9 mouse cellular contexts compared by ENCODE assay signal in the genomic region with DNA sequence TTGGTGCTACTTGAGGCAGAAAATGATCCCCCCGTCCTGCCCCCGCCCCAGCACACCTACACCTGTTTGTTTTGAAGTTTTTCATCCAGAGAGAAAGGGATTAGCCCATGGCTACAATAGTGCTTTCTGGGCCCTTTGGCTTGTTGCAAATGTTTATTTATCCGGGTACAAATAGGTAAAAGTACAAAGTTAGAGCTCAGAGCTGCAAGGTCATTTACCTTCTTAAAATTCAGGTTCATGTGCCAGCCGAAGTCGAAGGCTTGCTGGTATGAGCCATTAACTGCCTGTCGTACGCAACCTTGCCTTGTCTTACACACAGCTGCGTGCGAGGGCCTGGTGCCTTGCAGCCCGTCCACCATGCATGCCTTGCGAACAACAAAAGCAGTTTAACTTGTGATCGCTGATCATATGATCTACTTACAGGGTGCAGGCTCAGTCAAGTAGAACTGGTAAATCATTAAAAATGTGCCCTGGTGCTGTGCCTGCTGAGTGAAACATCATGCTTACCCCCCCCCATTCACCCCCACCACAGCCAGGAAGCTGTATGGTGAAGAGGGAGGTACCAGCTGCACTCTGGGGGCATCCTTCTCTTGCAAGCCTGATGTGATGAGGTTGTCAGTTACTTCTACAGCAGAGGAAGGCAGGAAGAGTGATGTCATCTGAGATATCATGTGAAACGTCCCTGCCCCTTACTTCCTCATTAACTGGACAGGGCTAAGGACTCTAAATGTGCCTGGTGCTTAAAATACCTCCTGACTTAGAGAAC.
DNase-seq lines count a peak whose midpoint lies in the region; ATAC-seq and TF ChIP-seq lines count a peak whose summit lies in the region.
"Had no signal": no experiment of that assay in that cellular context is flagged by ENCODE, and none has a peak within 500 bp of the region (broad histone marks: within the 10 kb centered on the region; RNA-seq: fewer than 3 reads in every experiment).

No protein-coding gene starts in this region.

- H3K4me1 ChIP-seq in lung, embryonic 14.5 days (ENCODE audit: insufficient read depth), result 0 out of 2 replicates have a peak, but pooled peaks cover 2% of the 10 kb centered on the region
- no peaks in the 10 kb centered on the region for H3K4me1 ChIP-seq in intestine, embryonic 16.5 days (ENCODE audit: control insufficient read depth, insufficient read depth, low read length)
- 0 out of 2 replicates have a peak, but pooled peaks cover 7% of the 10 kb centered on the region for H3K4me1 ChIP-seq in limb, embryonic 13.5 days

- H3K36me3 ChIP-seq in lung, embryonic 14.5 days (ENCODE audit: insufficient read depth), result no peaks in the 10 kb centered on the region
- H3K36me3 ChIP-seq in intestine, embryonic 16.5 days (ENCODE audit: control insufficient read depth, insufficient read depth, low read length), result no peaks in the 10 kb centered on the region
- H3K36me3 ChIP-seq in limb, embryonic 13.5 days, result no peaks in the 10 kb centered on the region
- H3K36me3 ChIP-seq: lung, embryonic 15.5 days had no signal

- ATAC-seq in lung, embryonic 14.5 days (ENCODE audit: insufficient read depth), result 0 out of 2 replicates have a peak, but pooled peaks have one; percentile 8
- ATAC-seq in intestine, embryonic 16.5 days, result peak; percentile 56
- ATAC-seq in limb, embryonic 13.5 days (ENCODE audit: low FRiP score, low read depth), result 0 out of 2 replicates have a peak, but pooled peaks have one; percentile 44

- 66% methylated on average over 13 of the region's 13 CpGs for WGBS in lung, embryonic 14.5 days
- WGBS in intestine, embryonic 16.5 days, result 68% methylated on average over 13 of the region's 13 CpGs
- 69% methylated on average over 13 of the region's 13 CpGs for WGBS in limb, embryonic 13.5 days

- no peak overlapping the region; the same call in 1 of the 2 replicates for H3K27ac ChIP-seq in lung, embryonic 14.5 days (ENCODE audit: low read depth)
- H3K27ac ChIP-seq in intestine, embryonic 16.5 days (ENCODE audit: low read length), result no peak overlapping the region
- no peak overlapping the region; the same call in 1 of the 2 replicates for H3K27ac ChIP-seq in limb, embryonic 13.5 days
- H3K27ac ChIP-seq: lung, embryonic 15.5 days had no signal

- no peaks in the 10 kb centered on the region for H3K9me3 ChIP-seq in lung, embryonic 14.5 days (ENCODE audit: low read depth, low read length)
- no peaks in the 10 kb centered on the region for H3K9me3 ChIP-seq in intestine, embryonic 16.5 days (ENCODE audit: control insufficient read depth, low read length)
- no peaks in the 10 kb centered on the region for H3K9me3 ChIP-seq in limb, embryonic 13.5 days
- H3K9me3 ChIP-seq: lung, embryonic 15.5 days had no signal

- TF ChIP-seq CTCF in lung, embryonic 14.5 days (IDR thresholded peaks at IDR 0.05; ENCODE audit: low read depth), result no peak

- H3K9ac ChIP-seq in lung, embryonic 14.5 days, result no peak overlapping the region
- no peak overlapping the region for H3K9ac ChIP-seq in intestine, embryonic 16.5 days (ENCODE audit: low read depth, low read length)
- H3K9ac ChIP-seq in limb, embryonic 13.5 days, result no peak overlapping the region
- H3K9ac ChIP-seq: lung, embryonic 15.5 days had no signal

- DNase-seq in lung, embryonic 14.5 days, result peak; percentile 26
- DNase-seq in lung, postnatal 14 days, result no peak
- peak; percentile 33 for DNase-seq in MEL-GATA-1-ER (ENCODE audit: extremely low read depth, low read depth)
- DNase-seq in ovary, postnatal 36 days (ENCODE audit: low spot score), result no peak
- DNase-seq in gastrocnemius, adult 8-10 months (ENCODE audit: low spot score in 2 of 2), result no peak
- no peak for DNase-seq in ovary, postnatal 14 days (ENCODE audit: low spot score)

- H3K4me2 ChIP-seq in lung, embryonic 14.5 days, result no peak overlapping the region
- H3K4me2 ChIP-seq in intestine, embryonic 16.5 days (ENCODE audit: low read depth, low read length), result no peak overlapping the region
- H3K4me2 ChIP-seq in limb, embryonic 13.5 days (replicated peaks), result no peak overlapping the region
- H3K4me2 ChIP-seq: lung, embryonic 15.5 days had no signal

- no peak overlapping the region for H3K4me3 ChIP-seq in lung, embryonic 14.5 days (ENCODE audit: low read depth, low read length)
- no peak overlapping the region for H3K4me3 ChIP-seq in intestine, embryonic 16.5 days (ENCODE audit: low read length)
- no peak overlapping the region for H3K4me3 ChIP-seq in limb, embryonic 13.5 days
- H3K4me3 ChIP-seq: lung, embryonic 15.5 days had no signal

- no peaks in the 10 kb centered on the region for H3K27me3 ChIP-seq in lung, embryonic 14.5 days (ENCODE audit: insufficient read depth, low read length)
- no peaks in the 10 kb centered on the region for H3K27me3 ChIP-seq in intestine, embryonic 16.5 days (replicated peaks; ENCODE audit: control insufficient read depth, insufficient read depth, low read length)
- H3K27me3 ChIP-seq in limb, embryonic 13.5 days, result 0 out of 2 replicates have a peak, but pooled peaks cover 4% of the 10 kb centered on the region
- H3K27me3 ChIP-seq: lung, embryonic 15.5 days had no signal

Comparison
In these comparisons a context has a peak if more than half of its experiments do, and no peak if none do; other contexts are left out.
1. DNase-seq: peak in lung, embryonic 14.5 days (single experiment) and MEL-GATA-1-ER (single experiment); none in lung, postnatal 14 days (single experiment), ovary, postnatal 36 days (single experiment), gastrocnemius, adult 8-10 months (0 of 2) and ovary, postnatal 14 days (single experiment).
2. Peak in every context shown above with its lines, with median percentiles within 50 percentile points of each other: ATAC-seq.